Comparison of ENCODE assay signal across 5 mouse cellular contexts in the genomic region with DNA sequence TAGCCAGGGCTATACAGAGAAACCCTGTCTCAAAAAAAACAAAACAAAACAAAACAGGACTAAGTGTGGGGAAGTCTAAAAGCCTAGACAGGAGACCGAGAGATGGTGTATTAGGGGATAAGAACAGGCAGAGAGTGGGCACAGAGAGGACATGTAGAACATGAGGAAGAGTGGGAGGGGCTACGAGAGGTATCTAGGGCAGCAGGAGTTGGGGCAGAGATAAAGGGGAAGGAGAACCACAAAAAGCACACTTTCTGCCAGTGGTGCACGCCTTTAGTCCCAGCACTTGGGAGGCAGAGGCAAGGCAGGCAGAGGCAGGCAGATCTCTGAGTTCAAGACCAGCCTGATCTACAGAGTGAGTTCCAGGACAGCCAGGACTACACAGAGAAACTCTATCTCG. TPM values are rescaled to one million over a fixed set of nuclear protein-coding genes. Genes with fewer than 3 reads are reported as not detected.
"Had no signal": no experiment of that assay in that cellular context is flagged by ENCODE, and none has a peak within 500 bp of the region (broad histone marks: within the 10 kb centered on the region; RNA-seq: fewer than 3 reads in every experiment).

No protein-coding gene starts in this region.

RNA-seq across cellular contexts. Expression of gene Elf3, which starts 18.2 kb away (rescaled TPM):
- total RNA-seq: layer of hippocampus, adult 18-20 months; layer of hippocampus, postnatal 14 days; left cerebral cortex, postnatal 14 days; megakaryocyte, adult 5-6 weeks; monocyte, adult 5-6 weeks had no signal
